Mouse (Mus musculus): Measurements from ENCODE around the gene Fxyd4. TPM values are rescaled to one million over a fixed set of nuclear protein-coding genes. Genes with fewer than 3 reads are reported as not detected.

Gene Fxyd4
- total RNA-seq, 2 experiments from 2014 or later = not detected

DNA sequence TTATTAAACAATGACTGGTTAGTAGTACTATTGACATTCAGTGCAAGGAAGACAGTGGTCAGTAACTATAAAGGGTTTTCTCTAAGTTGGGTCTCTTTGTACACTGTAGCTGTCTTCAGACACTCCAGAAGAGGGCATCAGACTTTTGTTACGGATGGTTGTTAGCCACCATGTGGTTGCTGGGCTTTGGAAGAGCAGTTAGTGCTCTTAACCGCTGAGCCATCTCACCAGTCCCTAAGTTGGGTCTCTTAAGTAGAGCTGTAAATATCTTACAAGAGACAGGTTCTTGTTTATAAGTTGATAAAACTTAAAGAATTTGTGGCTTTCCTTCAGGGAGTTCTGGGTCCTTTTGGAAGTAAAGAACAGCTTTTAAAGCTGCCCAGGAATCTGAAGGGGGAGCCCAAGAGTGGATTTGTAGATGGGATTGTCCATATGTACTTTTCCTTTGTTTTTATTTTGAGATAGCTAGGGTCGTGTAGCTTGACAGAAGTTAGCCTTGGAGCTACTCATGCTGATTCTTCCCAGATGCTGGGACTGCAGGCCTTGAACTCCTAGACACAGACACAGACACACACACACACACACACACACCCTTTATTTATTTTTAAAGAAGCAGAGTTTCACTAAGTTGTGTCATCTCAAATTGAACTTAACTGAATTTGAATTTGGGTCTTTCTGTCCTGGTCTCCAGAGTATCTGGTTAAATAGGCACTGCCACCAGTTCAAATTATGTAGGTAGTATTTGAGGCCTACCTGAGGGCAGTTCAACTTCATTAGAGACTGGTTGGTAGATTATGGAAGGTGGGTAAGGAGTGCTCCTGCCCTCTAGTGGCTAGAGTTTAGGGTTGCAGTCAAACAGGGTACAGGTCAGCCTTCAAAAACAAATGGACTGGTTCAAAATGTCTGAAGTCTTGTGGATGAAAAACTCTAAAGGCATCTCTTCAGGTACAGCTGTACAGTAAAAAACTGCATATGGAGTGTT lies 16.5 kb downstream of the Fxyd4 start:
- no peak for DNase-seq
- intact Hi-C loops (cut with DNase I) = loop anchor here (5.0 kb wide), 1 partner anchor 64 kb away; no protein-coding TSS in a partner anchor

DNA sequence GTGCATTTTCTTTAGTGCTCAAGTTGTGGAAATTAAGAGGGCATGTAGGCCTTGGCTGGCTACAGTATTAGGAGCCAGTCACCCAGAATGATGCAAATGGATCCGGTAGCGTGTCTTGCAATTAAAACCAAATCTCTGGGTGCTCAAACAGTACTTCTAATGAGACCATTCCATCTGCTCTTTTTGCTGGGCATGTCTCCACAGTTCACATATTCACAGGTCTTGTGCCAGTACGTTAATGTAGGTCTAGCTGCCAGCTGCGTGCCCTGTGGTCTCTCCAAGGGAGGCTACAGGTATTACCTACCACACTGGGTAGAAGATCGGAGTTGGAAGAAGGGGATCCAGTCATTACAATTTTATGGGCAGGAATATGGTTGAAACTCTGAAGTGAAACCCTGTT lies 19.4 kb downstream of the Fxyd4 start:
- intact Hi-C loops (cut with DNase I) = loop anchor here (5.0 kb wide), 2 partner anchors 41 to 76 kb away; partner anchors contain the start of gene Zfp637
- no peak for DNase-seq

DNA sequence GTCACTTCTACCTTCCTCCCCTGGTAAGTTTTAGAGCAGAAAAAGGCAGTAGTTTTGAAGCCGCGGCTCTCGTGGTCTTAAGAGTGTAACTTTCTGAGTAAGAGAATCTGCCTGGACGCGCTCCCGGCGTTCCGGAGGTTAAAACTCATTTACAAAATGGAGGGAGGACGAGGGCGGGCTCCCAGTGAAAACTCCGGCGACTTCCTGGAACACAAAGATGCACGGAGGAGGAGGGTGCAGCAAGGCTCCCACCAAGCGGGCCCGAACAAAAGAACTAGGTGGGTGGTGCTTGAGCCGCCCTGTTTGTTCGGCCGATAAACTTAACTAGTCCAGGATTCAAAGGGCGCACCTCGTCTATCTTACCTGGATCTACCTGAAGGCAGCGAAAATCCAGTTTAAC lies 19.9 kb downstream of the Fxyd4 start:
- DNase-seq = peak; percentile 29 to 30
- intact Hi-C loops (cut with DNase I) = loop anchor here (5.0 kb wide), 2 partner anchors 40 to 75 kb away; partner anchors contain the start of gene Zfp637

DNA sequence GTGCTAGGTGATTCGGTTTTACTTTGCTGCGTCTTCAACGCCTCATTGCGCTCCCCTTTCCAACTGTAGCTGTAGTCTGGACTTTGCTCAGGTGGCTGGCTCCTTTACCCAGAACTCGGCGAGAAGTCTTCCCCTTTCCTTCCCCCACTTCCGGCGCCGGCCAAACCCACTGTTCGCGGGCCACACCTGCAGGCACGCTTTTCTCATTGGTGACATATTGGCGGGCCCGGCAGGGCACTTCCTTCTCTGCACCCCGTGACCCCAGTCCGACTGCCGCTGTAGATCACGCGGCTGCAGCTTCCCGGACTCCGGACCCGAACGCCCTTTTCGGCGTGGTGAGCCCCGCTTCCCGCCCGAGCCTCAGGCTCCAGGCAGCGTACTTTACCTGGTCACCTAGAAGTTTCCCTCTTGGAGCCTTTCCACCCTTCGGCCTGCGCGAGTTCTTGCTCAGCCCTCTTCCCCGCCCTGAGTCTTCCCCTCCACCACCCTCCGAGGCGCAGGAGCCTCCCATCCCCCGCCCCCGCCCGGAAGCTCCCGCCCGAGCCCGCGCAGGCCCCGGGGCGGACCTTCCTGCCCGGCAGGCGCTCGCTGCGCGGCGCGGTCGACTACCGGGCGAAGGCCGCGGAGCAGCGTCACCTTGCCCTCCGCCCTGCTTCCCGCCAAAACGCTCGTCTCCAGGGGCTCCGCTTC lies 20.6 kb downstream of the Fxyd4 start:
- intact Hi-C loops (cut with DNase I) = loop anchor here (5.0 kb wide), 2 partner anchors 40 to 75 kb away; partner anchors contain the start of gene Zfp637
- DNase-seq = peak; percentile 61 to 86

DNA sequence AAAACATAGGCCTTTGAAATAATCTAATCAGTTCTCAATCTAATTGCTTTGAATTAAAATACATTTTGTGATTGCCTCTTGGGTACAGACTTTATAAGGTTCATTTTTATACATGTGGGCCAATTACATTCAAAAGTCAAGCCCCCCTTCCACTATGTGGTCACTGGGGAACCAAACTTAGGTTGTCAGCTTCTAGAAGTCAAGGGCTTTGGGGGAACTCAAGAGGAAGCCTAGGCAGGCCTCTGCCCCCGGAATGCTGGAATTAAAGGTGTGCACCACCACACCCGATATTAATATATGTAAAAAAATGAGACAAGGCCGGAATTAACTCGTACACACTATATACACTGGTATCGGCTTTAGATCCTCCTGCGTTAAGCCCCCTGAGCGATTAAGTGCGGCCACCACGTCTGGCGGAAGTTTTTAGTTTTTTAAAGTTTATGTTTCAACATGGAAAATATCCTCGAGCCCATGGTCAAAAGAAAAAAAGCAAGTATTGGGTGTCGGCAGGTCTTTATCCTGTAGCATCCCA lies 21.2 kb downstream of the Fxyd4 start:
- intact Hi-C loops (cut with DNase I) = loop anchor here (5.0 kb wide), 2 partner anchors 39 to 74 kb away; partner anchors contain the start of gene Zfp637

DNA sequence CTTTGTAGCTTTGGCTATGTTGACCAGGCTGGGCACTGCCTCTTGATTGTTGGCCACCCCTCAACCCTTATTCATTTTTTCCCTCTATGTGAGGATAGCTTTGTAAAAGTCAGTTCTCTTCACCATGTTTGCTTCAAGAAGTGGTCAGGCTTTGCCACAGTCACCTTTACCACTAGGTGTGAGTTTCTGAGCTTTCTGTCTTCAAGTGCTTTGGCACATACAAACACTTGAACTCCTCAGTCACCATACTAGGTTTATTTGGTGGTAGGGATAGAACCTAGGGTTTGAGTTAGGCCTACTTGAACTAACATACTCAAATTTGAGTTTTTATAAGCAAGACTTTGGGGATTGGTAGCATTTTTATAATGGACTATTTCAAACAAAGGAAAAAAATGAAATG lies 23.0 kb downstream of the Fxyd4 start:
- intact Hi-C loops (cut with DNase I) = no loop called here
- DNase-seq = no peak

More for the DNA sequence above, 21.2 kb downstream of the Fxyd4 start:
- DNase-seq = no peak

DNA sequence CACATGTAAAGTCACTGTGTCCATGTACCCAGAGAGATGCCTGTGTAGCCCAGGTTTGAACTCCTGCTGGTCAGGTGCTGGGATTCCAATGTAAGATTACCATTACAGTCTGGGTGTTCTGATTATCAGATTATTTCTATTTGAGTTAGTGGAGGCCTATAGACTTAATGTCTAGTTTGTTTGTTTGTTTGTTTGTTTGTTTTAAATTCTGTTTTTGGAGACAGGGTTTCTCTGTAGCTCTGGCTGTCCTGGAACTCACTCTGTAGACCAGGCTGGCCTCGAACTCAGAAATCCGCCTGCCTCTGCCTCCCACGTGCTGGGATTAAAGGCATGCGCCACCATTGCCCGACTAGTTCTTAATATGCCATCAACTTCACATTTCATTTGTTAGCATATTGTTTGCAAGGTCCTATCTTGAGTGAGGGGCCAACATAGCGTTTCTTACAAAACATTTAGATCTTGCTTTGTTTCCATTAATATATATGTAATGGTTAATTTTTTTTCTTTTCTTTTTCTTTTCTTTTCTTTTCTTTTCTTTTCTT lies 27.3 kb downstream of the Fxyd4 start:
- intact Hi-C loops (cut with DNase I) = no loop called here
- DNase-seq = no peak

DNA sequence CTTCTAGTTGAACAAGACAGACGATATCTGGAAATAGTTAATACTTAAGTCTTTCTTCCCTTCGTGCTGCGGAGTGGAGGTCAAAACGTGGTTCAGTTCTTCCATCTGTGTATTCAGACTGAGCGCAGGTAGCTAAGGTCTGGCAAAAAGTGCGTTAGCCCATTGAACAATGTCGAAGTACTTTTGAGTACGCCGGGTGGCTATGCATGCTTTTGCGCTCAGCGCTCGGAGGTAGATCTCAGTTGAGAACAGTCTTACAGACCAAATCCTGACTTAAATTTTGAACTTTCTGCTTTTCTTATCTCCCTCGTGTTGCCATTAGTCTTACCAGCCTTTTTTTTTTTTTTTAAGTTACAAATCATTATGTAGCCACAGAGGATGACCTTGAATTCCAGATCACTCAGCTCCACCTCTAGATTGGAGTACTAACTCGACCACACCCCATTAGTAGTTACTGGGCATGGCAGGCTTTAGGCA lies 29.0 kb downstream of the Fxyd4 start:
- intact Hi-C loops (cut with DNase I) = no loop called here
- DNase-seq = no peak

DNA sequence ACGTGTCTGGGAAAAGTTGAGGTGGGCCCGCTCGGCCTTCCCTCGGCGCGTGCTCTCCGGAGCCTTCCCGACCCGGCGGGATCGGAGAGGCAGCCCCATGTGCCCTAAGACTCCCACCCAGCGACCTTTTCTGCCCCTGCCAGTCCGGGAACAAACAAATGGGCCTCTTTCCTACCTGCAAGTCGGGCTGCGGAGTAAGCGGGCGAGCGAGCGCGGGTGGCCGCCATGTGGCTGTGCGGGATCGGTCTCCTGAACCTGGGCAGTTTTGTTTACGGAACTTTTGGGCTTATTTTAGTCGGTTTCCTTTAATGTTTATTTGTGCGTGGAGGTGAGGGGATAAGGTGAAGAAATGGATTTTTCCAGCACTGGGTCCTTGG lies 29.5 kb downstream of the Fxyd4 start:
- peak in 1 of 2 experiments; percentile 11 for DNase-seq
- intact Hi-C loops (cut with DNase I) = no loop called here

DNA sequence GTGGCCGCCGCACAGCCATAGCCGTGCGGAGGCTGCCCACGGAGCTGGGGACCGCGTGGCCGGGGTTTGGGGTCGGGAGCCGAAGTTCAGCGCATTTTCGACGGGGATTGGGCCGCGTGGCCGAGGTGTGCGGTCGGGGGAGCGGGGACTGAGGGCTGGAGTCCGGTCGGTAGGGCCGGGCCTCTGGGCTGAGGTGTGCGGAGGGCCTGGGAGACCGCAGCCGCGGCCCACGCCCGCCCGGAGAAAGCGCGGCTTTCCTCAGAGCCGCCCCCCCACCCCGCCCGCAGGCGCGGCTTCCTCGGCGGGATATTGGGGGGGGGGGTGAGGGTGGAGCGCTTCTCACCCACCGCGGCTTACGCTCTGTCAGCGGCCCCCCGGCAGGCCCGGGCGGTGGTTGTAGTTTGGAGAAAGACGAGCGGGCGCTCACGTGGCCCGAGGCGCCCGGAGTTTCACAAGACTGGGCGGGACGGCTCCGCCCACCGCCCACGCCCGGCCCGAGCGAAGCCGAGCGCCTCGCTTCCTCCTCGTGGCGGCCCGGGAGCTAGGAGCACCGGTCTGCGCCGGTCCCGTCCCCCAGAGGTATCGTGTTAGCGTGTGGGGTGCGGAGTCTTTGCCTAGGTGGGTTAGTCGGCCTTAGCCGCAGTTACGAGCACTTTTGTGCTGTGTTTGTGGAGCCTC lies 30.1 kb downstream of the Fxyd4 start:
- intact Hi-C loops (cut with DNase I) = no loop called here
- peak; percentile 73 to 84 for DNase-seq

DNA sequence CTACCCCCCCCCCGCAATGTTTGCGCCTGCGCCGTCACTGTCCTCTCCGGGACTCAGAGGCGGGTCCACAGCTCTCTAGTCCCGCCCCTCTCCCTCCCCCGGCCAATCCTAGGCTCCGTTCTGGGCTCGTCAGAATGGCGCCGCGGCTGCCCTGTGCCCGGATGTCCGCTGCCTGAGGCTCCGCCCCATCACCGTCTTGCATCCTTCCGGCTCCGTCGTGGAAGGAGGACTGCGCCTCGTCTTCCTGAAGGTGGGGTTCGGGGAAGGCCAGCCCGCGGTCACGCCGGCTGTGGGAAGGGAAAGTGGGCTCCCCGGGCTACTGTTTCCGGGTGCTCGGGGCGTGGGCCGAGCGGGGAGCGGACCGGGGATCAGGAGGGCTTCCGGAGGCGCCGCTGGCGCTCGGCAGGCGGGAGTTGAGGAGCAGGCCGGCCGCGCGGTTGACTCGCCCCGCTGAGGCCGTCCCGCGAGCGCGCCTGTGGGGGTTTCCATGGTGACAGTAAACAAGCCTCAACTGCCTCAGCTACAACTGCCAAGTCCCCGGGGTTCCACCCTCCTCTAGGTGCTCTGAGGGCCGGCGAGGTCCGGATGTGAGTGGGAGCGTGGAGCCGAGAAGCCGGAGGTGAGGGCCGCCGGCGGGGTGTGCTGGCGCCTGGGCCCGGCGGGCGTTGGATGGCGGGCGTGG lies 30.8 kb downstream of the Fxyd4 start:
- intact Hi-C loops (cut with DNase I) = no loop called here
- peak; percentile 93 to 96 for DNase-seq

DNA sequence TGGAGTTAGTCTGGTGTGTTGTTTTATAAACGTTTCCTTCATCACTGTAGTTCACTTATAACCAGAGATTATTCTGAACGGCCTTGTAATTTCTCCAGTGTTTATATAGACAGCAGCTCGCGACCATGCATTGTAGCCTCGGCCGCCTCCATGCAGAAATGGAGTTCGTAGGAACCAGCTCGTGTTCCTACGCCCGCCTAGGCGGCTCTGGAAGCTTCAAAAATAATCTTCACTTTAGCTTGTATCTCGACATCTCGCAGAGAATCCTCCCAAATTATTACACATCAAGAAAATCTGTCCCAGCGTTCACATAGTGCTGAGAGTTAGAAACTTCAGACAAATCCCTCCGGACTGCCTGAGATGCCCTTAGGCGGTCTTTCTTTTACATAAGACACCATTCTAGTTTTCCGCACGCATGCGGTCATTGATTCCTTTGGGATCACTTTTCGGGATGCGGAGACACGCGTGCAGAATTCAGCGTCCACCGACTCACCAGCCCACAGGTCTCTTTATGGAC lies 31.4 kb downstream of the Fxyd4 start:
- DNase-seq = peak in 1 of 2 experiments; percentile 67

DNA sequence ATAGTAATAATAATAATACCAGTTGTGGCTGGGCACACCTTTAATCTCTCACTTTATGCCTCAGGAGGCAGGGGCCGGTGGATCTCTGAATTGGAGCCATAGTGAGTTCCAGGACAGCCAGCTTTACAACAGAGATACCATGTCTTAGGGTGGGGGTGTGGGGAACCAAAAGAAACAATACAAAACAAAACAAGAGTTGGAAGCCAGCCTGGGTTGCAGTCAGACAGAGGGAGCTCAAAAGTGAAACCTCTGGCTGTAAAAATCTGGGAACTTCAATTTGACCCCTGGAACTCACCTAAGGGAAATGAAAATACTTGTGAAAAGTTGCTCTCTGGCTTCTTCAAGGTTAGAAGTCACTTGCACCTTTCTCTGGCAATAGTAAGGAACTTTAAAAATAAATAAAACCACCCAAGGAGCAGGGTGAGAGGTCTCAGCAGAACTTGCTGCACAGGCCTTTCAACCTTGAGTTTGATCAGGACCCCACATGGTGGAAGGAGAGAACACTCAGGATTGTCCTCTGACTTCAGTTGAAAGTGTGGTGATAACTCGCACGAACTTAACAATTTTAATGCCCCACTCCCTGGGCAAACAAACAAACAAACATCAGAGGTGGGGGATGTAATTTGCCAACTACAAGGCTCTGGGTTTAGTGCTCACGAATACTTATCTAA lies 32.1 kb downstream of the Fxyd4 start:
- DNase-seq = no peak
- intact Hi-C loops (cut with DNase I) = no loop called here

More for the DNA sequence above, 31.4 kb downstream of the Fxyd4 start:
- intact Hi-C loops (cut with DNase I) = no loop called here

DNA sequence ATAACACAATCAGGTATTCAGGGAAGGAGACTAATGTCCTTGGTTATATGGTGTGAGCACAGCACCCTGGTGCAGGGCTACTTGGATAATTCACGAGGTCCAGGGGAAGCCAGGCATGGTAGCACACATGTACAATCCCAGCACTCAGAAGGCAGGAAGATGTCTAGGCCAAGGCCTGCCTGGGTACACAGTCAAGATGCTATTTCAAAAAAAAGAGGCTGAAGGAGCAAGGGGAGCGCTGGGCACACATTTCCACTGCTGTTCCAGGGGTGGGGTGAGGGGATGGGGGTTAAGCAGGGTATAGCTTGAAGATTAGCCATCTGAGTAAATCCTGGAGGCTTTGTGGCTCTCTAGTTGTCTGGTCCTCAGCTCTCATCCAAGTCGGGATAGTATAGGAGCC lies 33.7 kb downstream of the Fxyd4 start:
- intact Hi-C loops (cut with DNase I) = loop anchor here (2.0 kb wide), 1 partner anchor 15 kb away; no protein-coding TSS in a partner anchor
- DNase-seq = no peak

DNA sequence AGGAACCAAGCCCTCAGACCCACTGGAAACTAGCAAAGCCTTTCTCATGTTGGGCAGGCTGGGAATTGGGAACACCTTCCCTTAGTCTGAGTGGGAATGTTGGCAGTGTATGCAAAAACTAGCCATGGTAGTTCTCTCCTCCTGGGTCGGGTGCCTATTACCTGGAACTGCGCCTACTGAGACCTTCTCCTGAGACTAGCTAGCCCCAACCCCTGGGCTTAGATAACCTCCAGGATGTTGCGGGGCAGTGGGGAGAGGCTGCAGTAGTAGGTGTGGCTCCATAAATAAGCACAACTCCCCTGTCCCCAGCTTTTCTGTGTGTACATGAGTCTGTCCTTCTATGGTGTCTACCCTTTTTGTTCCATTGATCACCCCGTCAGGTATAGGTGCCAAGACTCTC lies 34.9 kb downstream of the Fxyd4 start:
- intact Hi-C loops (cut with DNase I) = loop anchor here (2.0 kb wide), 1 partner anchor 14 kb away; no protein-coding TSS in a partner anchor
- DNase-seq = no peak

DNA sequence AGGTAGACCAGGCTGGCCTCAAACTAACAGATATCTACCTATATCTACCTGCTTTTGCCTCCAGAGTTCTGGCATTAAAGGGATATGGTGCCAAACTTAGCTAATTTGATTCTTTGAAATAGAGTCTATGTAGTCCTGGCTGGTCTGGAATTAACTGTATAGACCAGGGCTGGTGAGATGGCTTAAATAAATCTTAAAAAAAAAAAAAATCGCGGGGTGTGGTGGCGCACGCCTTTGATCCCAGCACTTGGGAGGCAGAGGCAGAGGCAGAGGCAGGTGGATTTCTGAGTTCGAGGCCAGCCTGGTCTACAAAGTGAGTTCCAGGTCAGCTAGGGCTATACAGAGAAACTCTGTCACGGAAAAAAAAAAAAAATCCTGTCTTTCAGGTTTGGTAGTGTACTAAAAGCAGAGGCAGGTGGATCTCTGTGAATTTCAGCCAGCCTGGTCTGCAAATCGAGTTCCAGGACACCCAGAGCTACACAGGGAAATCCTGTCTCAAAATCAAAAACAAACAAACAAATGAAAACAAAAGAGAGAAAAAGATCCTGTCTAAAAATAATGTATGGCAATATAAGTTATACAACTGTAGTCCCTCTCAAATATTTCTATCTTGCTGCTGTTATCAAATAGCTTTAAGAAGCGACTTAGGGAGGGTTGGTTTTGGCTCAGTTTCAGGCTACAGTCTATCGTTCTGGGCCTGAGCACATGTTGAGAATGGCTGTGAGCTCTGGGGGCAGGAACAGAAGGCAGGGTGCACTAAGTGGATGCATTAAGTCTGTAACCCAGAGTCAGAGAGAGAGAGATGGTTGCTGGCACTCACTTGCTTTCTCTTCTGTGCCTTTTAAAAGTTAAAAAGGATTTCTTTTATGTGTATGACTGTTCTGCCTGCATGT lies 35.7 kb downstream of the Fxyd4 start:
- intact Hi-C loops (cut with DNase I) = loop anchor here (2.0 kb wide), 1 partner anchor 13 kb away; no protein-coding TSS in a partner anchor

More for the DNA sequence above, 35.7 kb downstream of the Fxyd4 start:
- no peak for DNase-seq

Measured in gastrocnemius, postnatal 36 days (tissue).